Mouse (Mus musculus) stomach, embryonic 16.5 days (tissue): ENCODE results near the gene Mmrn2. TPM values are rescaled to one million over a fixed set of nuclear protein-coding genes. Genes with fewer than 3 reads are reported as not detected.

Source experiments
- ATAC-seq: fragments of 200-750 bp; cut with Nextera tagmentation; 2 replicates; pipeline ENCODE4 v1.8.0; 2017; ENCODE audit warnings: moderate number of reproducible peaks, moderate TSS enrichment; ENCODE audit not compliant: insufficient read depth, low FRiP score
- H3K27ac ChIP-seq: fragments of 300-500 bp; sonication (generic); 2 replicates; pipeline ENCODE4 v1.5.1; 2014; ENCODE audit warnings: low read length
- H3K27me3 ChIP-seq: fragments of 300-500 bp; sonication (generic); 2 replicates; pipeline ENCODE4 v1.6.1; 2014; ENCODE audit warnings: low read length, control low read depth, mixed read lengths; ENCODE audit not compliant: control insufficient read depth, insufficient read depth
- H3K36me3 ChIP-seq: fragments of 300-500 bp; sonication (generic); 2 replicates; pipeline ENCODE4 v1.6.1; 2014; ENCODE audit warnings: low read length; ENCODE audit not compliant: control insufficient read depth, insufficient read depth
- H3K4me1 ChIP-seq: fragments of 300-500 bp; sonication (generic); 2 replicates; pipeline ENCODE4 v1.6.1; 2014; ENCODE audit warnings: low read length, control low read depth, mixed read lengths; ENCODE audit not compliant: control insufficient read depth, insufficient read depth
- H3K4me2 ChIP-seq: fragments of 300-500 bp; sonication (generic); 2 replicates; pipeline ENCODE4 v1.6.1; 2014; ENCODE audit warnings: low read depth, low read length, mixed read lengths
- H3K4me3 ChIP-seq: fragments of 300-500 bp; sonication (generic); replicated peaks from 2 replicates; pipeline ENCODE4 v1.5.1; 2014; ENCODE audit warnings: mild to moderate bottlenecking, low read length
- H3K9ac ChIP-seq: fragments of 300-500 bp; sonication (generic); 2 replicates; pipeline ENCODE4 v1.6.1; 2014; ENCODE audit warnings: low read length
- H3K9me3 ChIP-seq: fragments of 300-500 bp; sonication (generic); replicated peaks from 2 replicates; pipeline ENCODE4 v1.6.1; 2016; ENCODE audit warnings: low read length, control low read depth; ENCODE audit not compliant: control insufficient read depth
- whole genome bisulfite sequencing: fragments of 180-500 bp; shearing (Covaris S2); extraction: QIAGEN DNeasy Blood & Tissue Kit; methylation state at CpG from one replicate; pipeline ENCODE4 v1.1.7; 2014; 5-methylcytosine and 5-hydroxymethylcytosine counted together
- polyA plus RNA-seq: library from polyadenylated mRNA; unstranded; fragments of >200 nt; fragmentation: Nextera tagmentation; extraction: Ambion mirVana; gene quantifications from 2 replicates; pipeline ENCODE4 v1.2.1, GENCODE M21; 2015

The Mmrn2 gene
- polyA plus RNA-seq, 1 experiment from 2014 or later: 8.5 TPM

GRCm38 (mm10) chr14:34440526-34441066 lies 65.3 kb downstream of the Mmrn2 start:
- WGBS: 87% methylated on average over 3 of the region's 3 CpGs
- Histone ChIP-seq H3K4me3 (no peak overlapping the region), H3K9ac (no peak overlapping the region), H3K9me3 (no peaks in the 10 kb centered on the region), H3K27ac (no peak overlapping the region), H3K36me3 (peaks cover 5% of the 10 kb centered on the region; the same call in 1 of the 2 replicates), H3K27me3 (no peaks in the 10 kb centered on the region), H3K4me1 (peaks cover 9% of the 10 kb centered on the region; the same call in 1 of the 2 replicates), H3K4me2 (no peak overlapping the region)
- no peak for ATAC-seq

DNA sequence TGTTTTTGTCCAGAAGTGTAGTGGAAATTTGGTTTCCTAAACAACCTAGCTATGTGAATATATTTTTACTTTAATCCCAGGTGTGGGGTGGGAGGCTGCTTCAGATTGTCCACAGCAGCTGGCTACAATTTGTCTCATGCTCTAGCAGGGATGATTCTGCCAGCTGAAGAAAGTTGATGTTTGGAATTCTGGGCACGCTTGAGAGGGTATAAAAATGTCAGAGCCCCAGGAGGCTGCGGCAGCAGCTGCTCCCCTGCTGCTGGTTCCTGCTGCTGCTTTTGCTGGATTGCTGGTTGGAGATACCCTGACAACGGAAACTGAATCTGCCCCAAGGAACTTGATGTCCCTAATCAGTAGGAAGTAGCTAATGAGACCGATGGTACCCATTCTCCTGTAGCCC lies 67.3 kb downstream of the Mmrn2 start:
- Histone ChIP-seq H3K4me2 (no peak overlapping the region), H3K4me3 (no peak overlapping the region), H3K27ac (no peak overlapping the region), H3K4me1 (peaks cover 9% of the 10 kb centered on the region; the same call in 1 of the 2 replicates), H3K27me3 (no peaks in the 10 kb centered on the region), H3K36me3 (peaks cover 12% of the 10 kb centered on the region), H3K9me3 (no peaks in the 10 kb centered on the region), H3K9ac (no peak overlapping the region)
- ATAC-seq: no peak
- WGBS: 79% methylated on average over 4 of the region's 4 CpGs

GRCm38 (mm10) chr14:34444368-34444767 lies 69.1 kb downstream of the Mmrn2 start:
- Histone ChIP-seq H3K4me1 (peaks cover 10% of the 10 kb centered on the region), H3K4me3 (no peak overlapping the region), H3K9ac (no peak overlapping the region), H3K9me3 (no peaks in the 10 kb centered on the region), H3K27ac (peak overlapping the region; percentile 61; the same call in 1 of the 2 replicates), H3K36me3 (peaks cover 15% of the 10 kb centered on the region), H3K4me2 (no peak overlapping the region), H3K27me3 (no peaks in the 10 kb centered on the region)
- no peak for ATAC-seq
- WGBS: 64% methylated on average over 5 of the region's 5 CpGs

GRCm38 (mm10) chr14:34444924-34445323 lies 69.7 kb downstream of the Mmrn2 start:
- no peak for ATAC-seq
- Histone ChIP-seq H3K4me3 (no peak overlapping the region), H3K36me3 (peaks cover 15% of the 10 kb centered on the region), H3K9ac (no peak overlapping the region), H3K4me2 (no peak overlapping the region), H3K27ac (peak overlapping the region; percentile 61; the same call in 1 of the 2 replicates), H3K27me3 (no peaks in the 10 kb centered on the region), H3K9me3 (no peaks in the 10 kb centered on the region), H3K4me1 (peaks cover 16% of the 10 kb centered on the region)

- Histone ChIP-seq H3K9ac (no peak overlapping the region), H3K4me2 (no peak overlapping the region), H3K36me3 (peaks cover 15% of the 10 kb centered on the region), H3K27ac (no peak overlapping the region), H3K27me3 (no peaks in the 10 kb centered on the region), H3K9me3 (no peaks in the 10 kb centered on the region), H3K4me3 (no peak overlapping the region), H3K4me1 (peaks cover 19% of the 10 kb centered on the region)
- WGBS: 61% methylated on average over 3 of the region's 3 CpGs
- ATAC-seq: no peak
These were observed 70.1 kb downstream of the Mmrn2 start for GRCm38 (mm10) chr14:34445348-34445747.

GRCm38 (mm10) chr14:34446624-34447023 lies 71.4 kb downstream of the Mmrn2 start:
- no peak for ATAC-seq
- H3K36me3 ChIP-seq: peaks cover 10% of the 10 kb centered on the region; the same call in 1 of the 2 replicates
- H3K9ac ChIP-seq: no peak overlapping the region
- peaks cover 19% of the 10 kb centered on the region for H3K4me1 ChIP-seq
- no peak overlapping the region for H3K4me2 ChIP-seq
- no peaks in the 10 kb centered on the region for H3K27me3 ChIP-seq
- no peak overlapping the region for H3K27ac ChIP-seq
- no peaks in the 10 kb centered on the region for H3K9me3 ChIP-seq
- no peak overlapping the region for H3K4me3 ChIP-seq
- WGBS: 95% methylated on average over 6 of the region's 6 CpGs

- H3K9ac ChIP-seq: no peak overlapping the region
- ATAC-seq: no peak
- no peaks in the 10 kb centered on the region for H3K27me3 ChIP-seq
- no peaks in the 10 kb centered on the region for H3K9me3 ChIP-seq
- peaks cover 10% of the 10 kb centered on the region; the same call in 1 of the 2 replicates for H3K36me3 ChIP-seq
- H3K4me1 ChIP-seq: peaks cover 19% of the 10 kb centered on the region
- no peak overlapping the region for H3K4me3 ChIP-seq
- H3K27ac ChIP-seq: no peak overlapping the region
- no peak overlapping the region for H3K4me2 ChIP-seq
- 53% methylated on average over 4 of the region's 4 CpGs for WGBS
These were observed 72.4 kb downstream of the Mmrn2 start for GRCm38 (mm10) chr14:34447659-34448058.

GRCm38 (mm10) chr14:34448398-34448797 lies 73.1 kb downstream of the Mmrn2 start:
- H3K27me3 ChIP-seq: no peaks in the 10 kb centered on the region
- no peak overlapping the region for H3K9ac ChIP-seq
- H3K36me3 ChIP-seq: peaks cover 10% of the 10 kb centered on the region; the same call in 1 of the 2 replicates
- peaks cover 19% of the 10 kb centered on the region for H3K4me1 ChIP-seq
- no peak overlapping the region for H3K4me3 ChIP-seq
- no peaks in the 10 kb centered on the region for H3K9me3 ChIP-seq
- no peak for ATAC-seq
- H3K27ac ChIP-seq: no peak overlapping the region
- H3K4me2 ChIP-seq: no peak overlapping the region

DNA sequence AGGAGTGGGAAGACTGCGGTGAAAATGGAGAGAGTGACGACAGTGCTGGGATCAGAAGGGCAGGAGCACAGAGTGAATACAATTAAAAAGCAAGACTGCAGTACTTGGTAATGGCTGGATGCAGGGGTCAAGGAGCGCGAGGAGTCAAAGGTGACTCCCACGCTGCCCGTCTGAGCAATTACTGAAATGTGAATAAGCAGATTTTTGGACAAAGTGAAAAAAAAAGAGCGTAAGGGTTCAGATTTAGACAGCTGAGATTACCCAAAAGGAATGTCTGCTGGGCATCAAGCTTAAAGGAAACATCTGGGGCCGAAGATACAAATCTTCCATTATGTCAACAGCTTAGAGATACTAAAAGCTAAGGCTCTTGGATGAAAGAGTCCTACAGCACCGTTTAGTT lies 74.5 kb downstream of the Mmrn2 start:
- H3K27ac ChIP-seq: 0 out of 2 replicates have a peak overlapping the region, but pooled peaks have one; percentile 21
- H3K4me2 ChIP-seq: no peak overlapping the region
- no peak for ATAC-seq
- peaks cover 10% of the 10 kb centered on the region; the same call in 1 of the 2 replicates for H3K36me3 ChIP-seq
- H3K9me3 ChIP-seq: no peaks in the 10 kb centered on the region
- H3K27me3 ChIP-seq: no peaks in the 10 kb centered on the region
- no peak overlapping the region for H3K9ac ChIP-seq
- no peak overlapping the region for H3K4me3 ChIP-seq
- H3K4me1 ChIP-seq: peaks cover 20% of the 10 kb centered on the region
- 51% methylated on average over 9 of the region's 9 CpGs for WGBS
